Mouse (Mus musculus): ENCODE data around the gene Cdyl2.

Cdyl2 gene

GRCm38 (mm10) chr8:116732684-116733647, at the start of gene Cdyl2:
Gene Cdyl2 (minus strand): TSS chr8:116732991.
- DNase-seq (ENCODE audit: low spot score): peak; percentile 73

DNA sequence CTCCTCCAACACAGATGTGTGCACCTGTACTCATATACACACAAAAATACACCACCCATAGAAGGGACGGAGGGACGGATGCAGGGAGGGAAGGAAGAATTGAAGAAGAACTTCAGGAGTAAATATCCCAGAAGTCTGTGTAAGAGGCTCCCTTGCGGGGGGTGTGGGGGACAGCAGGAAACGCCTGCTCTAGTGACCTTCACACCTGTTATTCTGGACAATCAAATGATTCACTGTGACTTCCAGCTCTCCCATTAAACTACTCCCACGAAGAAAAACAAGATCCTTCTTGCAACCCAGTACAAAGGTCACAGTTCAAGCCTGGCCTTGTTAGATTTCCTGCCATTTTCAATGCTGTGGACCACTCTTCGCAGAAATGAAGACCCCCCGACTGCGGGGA, 47.8 kb upstream of the Cdyl2 start:
- no peak for DNase-seq (ENCODE audit: low spot score)

DNA sequence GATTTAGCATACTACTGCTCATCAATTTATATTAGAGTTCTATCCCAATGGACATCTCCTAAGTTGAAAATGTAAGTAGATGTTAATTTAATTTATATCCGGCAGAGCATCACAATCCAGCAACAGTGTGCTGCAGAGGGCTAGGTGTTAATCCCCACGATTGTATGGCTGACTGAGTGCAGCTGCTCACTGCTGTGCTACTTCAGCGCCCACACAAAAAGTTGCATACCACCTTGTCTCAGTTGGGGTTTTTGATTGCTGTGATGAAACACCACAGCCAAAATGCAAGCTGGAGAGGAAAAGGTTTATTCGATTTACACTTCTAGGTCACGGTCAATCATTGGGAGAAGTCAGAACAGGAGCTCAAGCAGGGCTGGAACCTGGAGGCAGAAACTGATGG, 41.4 kb upstream of the Cdyl2 start:
- DNase-seq (ENCODE audit: low spot score): no peak

- DNase-seq (ENCODE audit: low spot score): no peak
Observed at GRCm38 (mm10) chr8:116772727-116773126, 39.9 kb upstream of the Cdyl2 start.

DNA sequence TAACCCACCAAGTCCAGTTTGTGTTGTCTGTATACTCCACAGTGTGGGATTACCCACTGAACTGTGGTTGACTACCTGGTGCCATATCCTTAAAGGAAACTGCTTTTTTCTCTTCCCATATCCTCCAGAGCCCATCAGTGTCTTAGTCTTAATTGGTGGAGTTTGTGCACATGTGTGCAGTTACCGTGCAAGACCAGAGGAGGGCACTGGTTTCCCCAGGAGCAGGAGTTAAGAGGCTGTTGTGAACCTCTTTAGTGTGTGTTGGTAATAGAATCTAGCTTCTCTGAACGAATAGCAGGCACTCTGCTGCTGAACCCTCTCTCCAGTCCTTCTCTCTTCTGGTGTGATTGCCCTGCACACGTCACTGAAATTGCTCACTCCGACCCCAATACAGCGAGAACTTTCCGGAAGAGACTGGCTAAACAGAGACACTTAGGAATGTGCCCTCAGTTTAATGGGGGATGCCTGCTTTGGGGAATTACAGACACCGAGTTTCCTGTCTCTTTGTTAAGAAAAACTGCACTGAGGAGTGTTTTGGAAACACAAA, 39.1 kb upstream of the Cdyl2 start:
- DNase-seq (ENCODE audit: low spot score): peak; percentile 11

DNA sequence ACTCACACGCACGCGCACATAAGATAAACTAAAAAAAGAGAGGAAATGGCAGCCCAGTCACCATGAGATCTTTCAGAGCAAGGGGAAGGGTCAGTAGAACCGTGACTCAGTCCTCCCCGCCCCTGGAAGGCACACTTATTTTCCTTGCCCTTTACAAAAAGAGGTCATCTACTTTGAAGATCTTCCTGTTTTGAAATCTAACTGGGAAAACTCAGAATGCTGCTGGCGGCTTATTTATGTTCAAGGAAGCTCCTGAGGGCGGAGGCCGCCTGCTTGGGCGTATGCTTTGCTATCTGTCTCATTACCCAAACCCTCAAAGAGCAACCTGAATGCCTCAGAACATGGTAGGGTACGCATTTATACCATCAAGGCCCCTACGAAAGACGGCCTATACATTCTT, 38.0 kb upstream of the Cdyl2 start:
- no peak for DNase-seq (ENCODE audit: low spot score)

- no peak for DNase-seq (ENCODE audit: low spot score)
Observed at GRCm38 (mm10) chr8:116756174-116756573, 23.4 kb upstream of the Cdyl2 start.

- peak; percentile 37 for DNase-seq (ENCODE audit: low spot score)
Observed at GRCm38 (mm10) chr8:116755557-116755956, 22.8 kb upstream of the Cdyl2 start.

GRCm38 (mm10) chr8:116740726-116741125, 7.9 kb upstream of the Cdyl2 start:
- no peak for DNase-seq (ENCODE audit: low spot score)

GRCm38 (mm10) chr8:116735306-116735705, 2.5 kb upstream of the Cdyl2 start:
- DNase-seq (ENCODE audit: low spot score): peak; percentile 7

GRCm38 (mm10) chr8:116734176-116734575, 1.4 kb upstream of the Cdyl2 start:
- DNase-seq (ENCODE audit: low spot score): no peak

DNA sequence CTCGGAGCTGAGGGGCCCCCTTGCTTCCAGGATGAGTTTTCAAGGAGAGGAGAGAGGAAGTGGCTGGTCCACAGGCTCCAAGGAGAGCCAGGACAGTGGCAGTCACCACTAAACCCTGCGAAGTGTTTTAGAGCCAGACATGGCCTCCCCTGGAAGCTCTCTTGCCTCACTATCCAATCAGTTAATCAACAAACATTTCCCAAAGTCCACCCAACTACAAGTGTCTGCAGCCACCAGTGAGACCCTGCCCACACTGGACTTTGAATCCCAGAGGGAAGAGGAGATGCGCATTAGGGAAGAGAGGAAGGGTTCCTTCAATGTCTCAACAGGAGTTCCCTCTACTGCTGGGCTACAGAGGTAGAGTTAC, 840 bp upstream of the Cdyl2 start:
- DNase-seq (ENCODE audit: low spot score): no peak

DNA sequence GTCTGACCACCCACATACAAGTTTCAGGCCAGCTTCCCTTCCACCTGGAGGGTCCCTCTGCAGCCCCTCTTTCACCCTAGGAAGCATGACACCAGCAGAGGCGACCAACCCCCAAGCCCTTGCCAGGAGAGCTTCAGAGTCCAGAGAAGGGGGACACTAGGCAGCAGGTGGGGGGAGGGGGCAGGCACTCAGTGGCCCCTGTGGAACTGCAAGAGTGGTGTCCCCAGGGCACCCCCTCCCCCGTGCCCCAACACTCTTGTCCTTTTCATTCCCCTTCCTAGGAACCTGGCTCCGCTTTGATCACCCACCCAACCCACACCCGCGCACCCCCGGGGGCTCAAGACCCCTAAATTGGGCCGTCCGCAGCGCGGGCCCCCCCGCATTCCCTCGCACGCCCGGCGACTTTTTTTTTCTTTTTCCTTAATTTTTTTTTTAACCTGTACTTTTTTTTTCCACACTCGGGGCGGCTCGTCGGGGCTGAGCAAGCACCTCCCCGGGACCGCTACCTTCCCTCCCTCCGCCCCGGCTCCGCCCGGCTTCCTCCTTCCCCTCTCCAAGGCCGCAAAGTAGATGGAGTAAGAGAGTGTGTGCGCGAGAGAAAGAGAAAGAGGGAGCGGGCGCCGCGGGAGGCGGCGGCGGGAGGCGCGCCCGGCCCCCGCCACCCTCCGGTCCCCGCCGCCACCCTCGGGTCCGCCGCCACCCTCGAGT, 661 bp downstream of the Cdyl2 start:
- DNase-seq (ENCODE audit: low spot score): peak; percentile 47

- no peak for DNase-seq (ENCODE audit: low spot score)
Observed at GRCm38 (mm10) chr8:116721451-116721850, 11.3 kb downstream of the Cdyl2 start.

DNA sequence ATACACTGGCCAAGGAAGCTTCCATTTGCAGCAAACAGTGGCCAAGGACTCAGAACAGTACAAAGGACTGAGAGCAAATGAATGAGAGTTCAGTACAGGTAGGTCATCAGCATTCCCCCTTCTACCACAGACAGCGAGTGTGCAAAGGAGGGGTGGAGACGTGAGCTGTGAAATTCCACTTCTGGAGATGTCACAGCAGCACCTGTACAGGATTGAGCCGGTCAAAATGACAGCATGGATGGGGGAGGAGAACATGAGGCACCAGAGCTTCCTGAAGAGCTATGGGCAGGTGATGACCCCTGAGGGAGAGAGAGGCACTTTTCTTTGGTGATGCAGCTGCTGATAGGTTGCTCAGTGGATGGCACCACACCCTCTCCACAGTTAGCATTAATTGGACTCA, 25.3 kb downstream of the Cdyl2 start:
- DNase-seq (ENCODE audit: low spot score): no peak

GRCm38 (mm10) chr8:116702501-116702900, 30.3 kb downstream of the Cdyl2 start:
- DNase-seq (ENCODE audit: low spot score): no peak

- no peak for DNase-seq (ENCODE audit: low spot score)
Observed at GRCm38 (mm10) chr8:116692931-116693330, 39.9 kb downstream of the Cdyl2 start.

DNA sequence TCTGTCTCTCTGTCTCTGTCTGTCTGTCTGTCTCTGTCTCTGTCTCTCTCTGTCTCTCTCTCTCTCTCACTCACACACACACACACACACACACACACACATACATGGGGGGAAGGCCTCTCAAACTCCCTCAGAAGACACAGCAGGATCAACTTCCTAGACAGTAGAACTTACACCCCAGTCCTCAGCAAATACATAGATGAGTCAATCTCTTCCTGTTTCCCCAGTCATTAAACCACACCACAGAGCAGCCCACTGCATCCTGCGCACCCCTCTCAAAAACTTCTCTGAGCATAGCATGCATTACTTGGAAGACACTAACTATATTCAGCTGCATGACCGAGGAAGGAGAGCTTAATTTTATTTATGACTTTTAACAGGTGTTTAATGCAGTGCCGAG, 43.0 kb downstream of the Cdyl2 start:
- DNase-seq (ENCODE audit: low spot score): no peak

- DNase-seq (ENCODE audit: low spot score): no peak
Observed at GRCm38 (mm10) chr8:116676174-116676573, 56.6 kb downstream of the Cdyl2 start.

GRCm38 (mm10) chr8:116673966-116674805, 58.6 kb downstream of the Cdyl2 start:
- no peak for DNase-seq (ENCODE audit: low spot score)

DNA sequence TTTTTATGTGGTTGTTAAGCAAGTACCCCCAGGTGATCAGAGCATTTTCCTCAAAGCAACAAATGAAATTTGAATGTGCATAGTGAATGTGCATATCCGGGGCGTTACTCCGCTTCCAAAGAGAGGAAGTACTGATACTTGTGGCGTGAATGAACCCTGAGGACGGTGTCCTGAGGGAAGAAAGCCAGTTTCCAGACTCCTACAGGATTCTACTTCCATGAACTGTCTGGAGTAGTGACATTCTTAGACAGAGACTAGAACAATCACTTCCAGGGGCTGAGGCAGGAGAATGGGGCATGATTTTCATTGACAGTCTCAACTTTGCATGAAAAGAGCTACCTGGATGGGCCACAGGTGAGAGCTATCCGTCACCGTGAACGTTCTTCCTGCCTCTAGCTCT, 59.3 kb downstream of the Cdyl2 start:
- no peak for DNase-seq (ENCODE audit: low spot score)

GRCm38 (mm10) chr8:116673052-116673451, 59.7 kb downstream of the Cdyl2 start:
- DNase-seq (ENCODE audit: low spot score): no peak
